Mouse (Mus musculus) G1E (cell line): Measurements from ENCODE around the gene Snapc4.

Source experiments
- CTCF ChIP-seq: IDR thresholded peaks from 2 replicates; pipeline ENCODE4 v1.5.1; 2012; ENCODE audit warnings: low read depth, low read length, inconsistent platforms, mixed read lengths
- GATA1 ChIP-seq: IDR thresholded peaks from 2 replicates; pipeline ENCODE4 v1.6.1; 2012; ENCODE audit warnings: borderline replicate concordance, low read length, inconsistent platforms, mixed read lengths
- POLR2AphosphoS5 ChIP-seq: IDR thresholded peaks from 2 replicates; pipeline ENCODE4 v1.6.1; 2012; ENCODE audit warnings: low read depth, low read length, inconsistent platforms; ENCODE audit not compliant: insufficient replicate concordance
- TAL1 ChIP-seq: conservative IDR thresholded peaks from 2 replicates; pipeline ENCODE4 v1.6.1; 2012; ENCODE audit warnings: low read depth, low read length, inconsistent platforms, mixed read lengths

- TF ChIP-seq CTCF, result no peak
- TF ChIP-seq GATA1, result no peak
- TF ChIP-seq TAL1, result no peak
- TF ChIP-seq POLR2AphosphoS5, result no peak
These were observed 38.9 kb downstream of the Snapc4 start for GRCm38 (mm10) chr2:26341510-26341981.
